Mouse (Mus musculus): ENCODE data around the gene Wdr31.

DNA sequence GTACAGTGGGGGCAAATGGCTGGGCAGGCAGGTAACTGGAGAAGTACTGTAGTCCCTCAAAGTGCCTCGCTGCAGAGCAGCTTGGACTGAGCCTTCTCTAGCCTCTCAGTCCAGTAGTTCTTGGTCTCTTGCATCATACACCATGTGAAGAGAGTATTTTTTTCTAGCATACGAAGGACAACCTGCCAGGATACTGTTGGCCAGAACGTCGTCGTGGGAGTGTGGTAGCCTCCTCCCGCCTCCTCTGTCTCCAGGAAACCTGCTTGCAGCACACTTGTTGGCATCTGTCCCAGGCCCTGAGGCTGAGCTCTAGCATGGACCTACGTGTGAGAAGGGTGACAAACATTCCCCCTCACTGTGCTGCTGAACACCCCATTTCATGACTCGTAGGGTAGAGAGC is 26.1 kb upstream of the Wdr31 start:
- TF ChIP-seq CTCF (IDR thresholded peaks at IDR 0.05; ENCODE audit: low read depth) (no peak), EP300 (IDR thresholded peaks at IDR 0.05; ENCODE audit: low read depth) (no peak)
